Mouse (Mus musculus): Measurements from ENCODE around the gene Ubl4a.
"Not testable (repeated sequence)": the region's sequence is repeated elsewhere in the genome, so short reads cannot be mapped to it uniquely, and the experiment has no call there.

Ubl4a gene

DNA sequence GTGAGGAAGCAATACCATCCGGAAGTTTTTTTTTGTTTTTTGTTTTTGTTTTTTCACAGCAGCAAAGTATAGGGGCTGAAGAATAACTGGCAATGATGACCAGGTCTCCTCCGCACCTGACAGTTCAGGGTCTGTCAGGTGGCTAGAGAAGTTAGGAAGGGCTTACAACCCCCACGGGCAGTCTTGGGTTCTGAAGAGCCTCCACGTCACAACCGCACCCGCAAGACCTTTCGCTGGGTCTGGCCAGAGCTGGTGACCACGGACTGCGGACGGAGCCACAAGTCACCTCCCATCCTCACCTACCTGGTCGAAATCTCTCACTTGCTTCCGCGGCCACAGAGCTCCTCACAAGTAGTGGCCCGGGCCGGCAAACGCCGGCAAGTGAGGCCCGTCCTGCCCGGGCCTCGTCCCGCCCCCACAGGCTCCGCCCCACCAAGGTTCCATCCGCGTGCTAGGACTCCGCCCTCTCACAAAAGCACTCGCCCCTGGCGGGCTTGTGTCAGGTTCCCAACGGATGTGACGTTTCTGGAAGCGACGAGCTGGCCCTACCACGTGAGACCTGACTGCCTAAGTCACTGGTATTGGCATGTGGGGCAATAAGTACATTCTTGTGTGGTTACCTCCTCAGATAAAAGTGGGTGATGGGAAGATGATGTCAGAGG lies at the start of gene Ubl4a, which contains the start of gene Slc10a3:
TSS of gene Ubl4a (minus strand) at position 331 of the 662 bp plus-strand sequence.
TSS of gene Slc10a3 (minus strand) at position 462 of the 662 bp plus-strand sequence.
- peak; percentile 92 for DNase-seq (ENCODE audit: low spot score)

DNA sequence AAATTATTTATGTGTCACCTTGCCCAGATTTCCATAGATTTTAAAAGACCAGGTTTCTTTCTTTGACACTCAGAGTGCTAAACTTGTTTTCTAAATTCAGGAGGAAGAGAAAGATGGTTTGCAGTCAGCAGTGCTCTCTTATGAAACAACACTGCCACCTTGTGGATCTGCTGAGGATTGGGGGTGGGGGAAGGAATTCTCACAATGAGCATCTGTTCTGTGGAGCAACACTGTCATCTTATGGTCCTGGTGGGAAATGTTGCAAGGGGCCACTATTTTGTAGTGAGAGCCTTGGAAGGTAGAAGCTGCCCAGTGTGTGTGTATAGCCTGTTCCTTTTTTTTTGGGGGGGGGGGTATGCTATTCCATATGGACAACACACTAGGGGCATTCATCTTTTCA lies 40.4 kb upstream of the Ubl4a start:
- peak; percentile 71 for DNase-seq (ENCODE audit: low spot score)

DNA sequence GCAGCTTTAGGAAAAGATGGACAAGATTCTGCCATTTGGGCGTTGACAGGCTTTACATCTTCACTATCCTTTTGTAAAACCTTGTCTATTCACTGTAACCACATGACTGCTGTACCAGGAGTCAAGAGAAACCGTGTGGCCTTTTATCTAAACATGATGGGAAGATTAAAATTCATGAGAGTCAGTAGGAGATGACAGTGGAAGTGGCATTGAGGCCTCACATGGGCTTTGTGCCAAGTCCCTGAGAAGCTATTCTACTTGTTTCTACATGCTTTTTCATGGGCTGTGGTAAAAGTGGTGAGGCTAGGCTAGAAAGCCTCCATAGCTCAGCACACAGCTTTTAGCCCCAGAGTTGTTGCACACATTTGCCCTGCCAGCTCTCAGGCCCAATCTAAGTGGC lies 35.3 kb upstream of the Ubl4a start:
- DNase-seq (ENCODE audit: low spot score) = no peak

DNA sequence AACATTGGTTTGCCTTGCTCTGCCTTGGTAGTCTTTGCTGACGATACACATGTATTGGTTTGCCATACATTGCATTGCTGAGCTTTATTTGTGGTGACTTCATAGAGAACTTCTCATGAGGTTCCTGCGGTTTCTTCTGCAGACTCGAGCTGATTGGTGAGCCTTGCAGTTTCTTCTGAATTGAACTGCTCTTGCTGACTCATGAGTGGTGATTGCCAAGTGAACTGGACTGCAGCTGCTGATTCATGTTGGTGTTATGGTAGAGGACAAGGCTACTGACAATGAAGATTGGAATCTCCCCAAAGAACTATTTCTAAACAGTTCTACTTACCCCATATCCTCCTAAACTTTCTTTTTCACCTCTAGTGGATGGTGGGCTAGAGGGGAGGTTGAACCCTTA lies 27.1 kb upstream of the Ubl4a start:
- DNase-seq (ENCODE audit: low spot score) = no peak

DNA sequence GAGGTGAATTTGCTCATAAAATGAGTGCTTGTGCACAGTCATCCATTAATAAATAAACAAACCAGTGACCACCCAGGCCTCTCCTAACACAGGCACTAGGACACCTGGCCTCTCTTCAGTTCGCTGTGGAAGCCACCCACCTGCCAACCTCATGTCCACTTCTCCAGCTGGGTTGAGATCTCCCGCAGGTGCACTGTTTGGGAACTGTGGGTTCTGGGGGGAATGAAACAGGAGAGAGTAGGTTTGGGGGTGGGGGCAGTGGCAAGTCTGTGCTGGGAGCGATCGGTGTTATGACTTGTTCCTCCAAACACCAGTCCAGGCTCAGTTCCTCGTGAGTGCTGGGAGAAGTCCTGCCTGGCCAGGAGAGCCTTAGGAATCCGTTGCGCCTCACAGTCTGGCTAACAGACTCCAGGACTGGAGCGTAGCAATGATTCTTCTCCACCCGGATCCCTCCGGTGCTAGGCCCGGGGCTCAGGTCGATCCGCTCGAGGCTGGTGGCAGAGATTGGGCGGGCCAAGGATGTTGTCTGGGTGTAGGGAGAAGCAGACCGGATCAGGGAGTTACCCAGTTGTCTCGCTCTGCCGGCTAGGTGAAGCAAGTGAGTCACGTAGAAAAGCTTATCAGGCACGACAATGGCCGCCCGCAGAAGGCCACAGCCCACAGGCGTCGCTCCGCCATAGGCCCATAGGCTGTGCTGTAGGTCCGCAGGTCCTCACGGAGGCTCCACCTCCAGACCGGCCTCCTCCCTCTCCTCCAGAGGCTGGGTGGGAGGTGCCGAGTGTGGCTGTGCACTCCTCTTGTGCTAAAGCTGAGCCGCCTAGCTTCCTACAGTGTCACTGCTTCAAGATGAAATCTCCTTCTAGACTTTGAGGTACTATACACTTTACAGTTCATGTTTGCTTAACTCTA lies 19.8 kb upstream of the Ubl4a start, which contains the start of the genes Fam3a and Ikbkg:
TSS of gene Fam3a (minus strand) at position 738 of the 909 bp plus-strand sequence.
TSS of gene Ikbkg (plus strand) at position 756 of the 909 bp plus-strand sequence.
- DNase-seq (ENCODE audit: low spot score) = peak; percentile 94

DNA sequence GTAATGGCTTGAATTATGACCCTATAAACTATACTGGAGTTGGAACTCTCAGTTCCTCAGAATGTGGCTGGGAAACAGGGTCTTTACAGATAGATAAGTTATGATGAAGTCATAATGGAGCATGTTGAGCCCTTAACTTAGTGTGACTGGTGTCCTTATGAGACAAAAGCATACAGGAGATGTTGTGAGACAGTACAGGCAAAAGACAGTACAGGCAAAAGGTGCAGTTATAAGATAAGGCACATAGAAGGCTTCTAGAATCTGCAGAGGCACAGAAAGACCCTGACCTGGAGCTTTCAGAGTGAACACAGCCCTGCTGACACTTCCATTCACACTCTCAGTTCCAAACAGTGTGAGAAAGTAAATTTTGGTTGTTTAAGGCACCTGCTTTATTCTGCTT lies 15.1 kb upstream of the Ubl4a start:
- no peak for DNase-seq (ENCODE audit: low spot score)

DNA sequence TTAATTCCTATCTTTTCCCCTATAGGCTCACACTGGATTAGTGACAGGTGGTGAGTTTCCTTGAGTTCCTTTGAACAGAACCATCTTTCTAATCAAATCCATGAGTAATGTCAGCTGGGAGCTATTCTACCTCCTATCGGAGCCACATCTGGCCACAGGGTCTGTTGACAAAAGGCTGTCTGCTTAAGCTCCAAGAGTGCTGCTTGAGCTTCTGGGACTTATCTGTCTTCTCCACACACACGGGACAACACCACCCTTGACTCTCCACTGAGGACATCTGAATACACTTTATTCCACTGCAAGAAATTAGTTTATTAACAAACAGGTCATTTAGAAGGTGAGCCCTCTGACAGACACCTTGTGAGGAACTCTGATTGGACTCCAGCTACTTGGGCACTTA lies 11.4 kb upstream of the Ubl4a start:
- no peak for DNase-seq (ENCODE audit: low spot score)

DNA sequence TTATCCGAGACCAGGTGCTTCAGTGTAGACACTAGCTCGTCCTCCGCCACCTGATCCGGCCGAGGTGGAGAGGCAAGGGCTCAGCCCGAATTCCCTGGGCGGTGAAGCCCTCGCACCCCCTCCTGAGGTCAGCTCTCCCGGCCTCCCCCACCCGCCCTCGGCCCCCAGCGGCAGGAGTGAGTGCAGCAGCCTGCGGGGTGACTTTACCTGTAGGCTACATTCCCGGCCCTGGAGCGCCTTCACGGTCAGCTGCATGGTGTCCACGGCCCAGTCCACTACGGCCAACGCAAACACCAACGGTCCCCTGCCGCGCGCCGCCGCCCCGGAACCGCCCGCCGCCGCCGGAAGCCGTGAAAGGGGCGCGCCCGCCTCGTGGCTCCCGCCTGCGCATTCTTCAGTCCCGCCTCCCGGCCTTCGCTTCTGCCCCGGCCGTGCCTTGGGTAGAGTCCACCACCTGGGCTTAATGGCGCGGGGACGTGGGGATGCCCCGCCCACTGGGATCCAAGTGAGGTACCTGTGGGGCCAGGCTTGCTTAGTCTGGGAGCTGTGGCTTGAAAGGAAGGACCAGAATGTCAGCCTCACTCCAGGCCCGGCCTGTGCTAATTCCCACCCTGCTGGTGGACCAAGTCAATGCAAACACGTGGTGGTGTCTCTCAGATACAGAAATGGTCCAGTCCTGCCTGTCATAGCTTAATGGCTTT lies 4.7 kb downstream of the Ubl4a start:
- peak; percentile 45 for DNase-seq (ENCODE audit: low spot score)

DNA sequence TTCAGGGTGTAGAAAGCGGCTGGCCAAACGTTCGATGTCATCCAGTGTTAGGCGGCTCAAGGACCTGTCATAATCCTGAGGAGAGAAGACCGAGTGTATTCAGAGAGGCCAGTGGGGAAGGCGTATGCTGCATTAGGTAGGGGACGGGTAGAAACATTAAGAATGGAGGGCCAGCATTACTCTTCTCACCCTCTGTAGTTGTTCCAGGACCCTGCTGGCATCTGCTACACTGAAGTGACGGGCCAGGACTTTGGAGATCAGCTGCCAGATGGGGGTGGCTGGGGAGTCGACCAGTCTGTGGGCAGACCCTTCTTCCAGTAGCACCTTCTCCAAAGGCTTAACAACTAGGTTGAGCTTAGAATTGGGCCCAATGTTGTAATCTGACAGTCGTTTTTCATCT lies 5.5 kb downstream of the Ubl4a start:
- DNase-seq (ENCODE audit: low spot score) = no peak

DNA sequence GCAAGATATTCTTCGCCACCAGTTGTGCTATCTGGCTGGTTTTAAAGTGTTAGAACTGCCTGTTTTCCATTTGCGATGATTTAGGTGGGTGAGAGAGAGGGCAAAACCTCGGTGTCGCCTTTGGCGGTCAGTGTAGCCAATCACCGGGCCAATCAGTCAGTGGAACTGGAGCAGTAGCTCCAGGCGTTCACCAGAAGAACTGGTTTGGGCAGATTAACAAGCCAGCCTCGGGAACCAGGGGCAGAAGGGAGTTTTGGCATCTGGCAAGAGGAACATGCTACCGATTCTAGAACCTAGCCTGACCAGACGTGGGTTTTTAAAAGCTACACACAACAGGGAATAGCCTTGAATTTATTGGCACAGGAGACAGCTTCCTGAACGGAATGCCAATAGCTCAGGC lies 13.8 kb downstream of the Ubl4a start:
- no peak for DNase-seq (ENCODE audit: low spot score)

DNA sequence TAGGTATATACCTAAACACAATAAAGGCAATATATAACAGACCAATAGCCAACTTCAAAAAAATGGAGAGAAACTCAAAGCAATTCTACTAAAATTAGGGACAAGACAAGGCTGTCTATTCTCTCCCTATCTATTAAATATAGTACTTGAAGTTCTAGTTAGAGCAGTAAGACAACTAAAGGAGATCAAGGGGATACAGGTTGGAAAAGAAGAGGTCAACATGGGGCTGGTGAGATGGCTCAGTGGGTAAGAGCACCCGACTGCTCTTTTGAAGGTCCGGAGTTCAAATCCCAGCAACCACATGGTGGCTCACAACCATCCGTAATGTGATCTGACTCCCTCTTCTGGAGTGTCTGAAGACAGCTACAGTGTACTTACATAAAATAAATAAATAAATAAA lies 15.9 kb downstream of the Ubl4a start:
- DNase-seq (ENCODE audit: low spot score) = not testable (repeated sequence)

DNA sequence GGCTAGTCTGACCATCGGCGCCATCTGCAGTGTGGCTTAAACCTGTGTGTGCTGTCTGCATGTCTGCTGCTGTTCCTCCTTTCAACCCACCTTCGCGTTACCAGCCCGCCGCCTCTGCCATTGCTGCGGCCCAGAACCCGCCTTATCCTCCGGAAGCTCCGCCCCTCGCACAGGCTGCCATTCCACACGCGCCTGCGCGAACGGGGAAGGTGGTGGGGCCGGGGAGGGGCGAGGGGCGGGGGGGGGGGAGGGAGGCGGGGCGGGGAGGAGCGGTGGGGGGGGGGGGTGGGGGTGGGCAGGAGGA lies 19.6 kb downstream of the Ubl4a start, which contains the start of gene Lage3:
TSS of gene Lage3 (minus strand) at position 152 of the 304 bp plus-strand sequence.
- DNase-seq (ENCODE audit: low spot score) = peak; percentile 84

DNA sequence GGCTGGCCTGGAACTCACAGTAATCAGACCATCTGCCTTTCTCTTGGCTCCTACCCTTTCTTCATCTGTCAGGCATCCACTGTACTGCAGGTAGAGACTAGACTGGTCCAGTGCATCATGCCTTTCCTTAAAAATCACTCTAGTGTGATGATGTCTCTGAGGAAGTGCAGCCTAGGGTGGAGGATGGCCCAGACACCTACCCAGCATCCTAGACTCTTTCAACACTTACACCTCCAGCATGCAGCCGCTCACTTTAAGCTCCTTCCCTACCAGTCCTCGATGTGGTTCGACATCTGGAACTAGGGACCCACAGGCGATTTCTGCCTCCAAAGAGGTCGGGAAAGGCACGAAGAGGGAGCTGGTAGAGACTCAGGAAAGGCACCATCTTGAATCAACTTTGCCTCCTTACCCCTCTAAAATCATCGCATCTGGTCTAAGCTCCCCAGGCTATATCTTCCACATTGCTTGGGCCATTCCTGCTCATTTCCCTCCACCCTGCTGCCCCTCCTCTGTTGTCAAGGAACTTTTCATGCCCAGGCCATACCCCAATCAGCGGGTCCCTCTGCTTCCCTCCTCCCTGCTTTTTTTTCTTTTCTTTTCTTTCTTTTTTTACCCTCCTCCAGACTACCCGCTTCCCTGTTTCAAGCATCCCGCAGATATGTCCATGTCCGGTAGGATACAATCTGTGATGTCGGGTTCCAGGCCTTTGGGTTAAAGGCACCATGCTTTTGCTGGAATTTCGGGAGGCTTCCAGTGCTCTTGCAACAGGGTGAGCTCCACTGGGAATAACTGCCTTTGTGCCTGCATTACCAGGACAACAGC lies 20.2 kb downstream of the Ubl4a start:
- no peak for DNase-seq (ENCODE audit: low spot score)

DNA sequence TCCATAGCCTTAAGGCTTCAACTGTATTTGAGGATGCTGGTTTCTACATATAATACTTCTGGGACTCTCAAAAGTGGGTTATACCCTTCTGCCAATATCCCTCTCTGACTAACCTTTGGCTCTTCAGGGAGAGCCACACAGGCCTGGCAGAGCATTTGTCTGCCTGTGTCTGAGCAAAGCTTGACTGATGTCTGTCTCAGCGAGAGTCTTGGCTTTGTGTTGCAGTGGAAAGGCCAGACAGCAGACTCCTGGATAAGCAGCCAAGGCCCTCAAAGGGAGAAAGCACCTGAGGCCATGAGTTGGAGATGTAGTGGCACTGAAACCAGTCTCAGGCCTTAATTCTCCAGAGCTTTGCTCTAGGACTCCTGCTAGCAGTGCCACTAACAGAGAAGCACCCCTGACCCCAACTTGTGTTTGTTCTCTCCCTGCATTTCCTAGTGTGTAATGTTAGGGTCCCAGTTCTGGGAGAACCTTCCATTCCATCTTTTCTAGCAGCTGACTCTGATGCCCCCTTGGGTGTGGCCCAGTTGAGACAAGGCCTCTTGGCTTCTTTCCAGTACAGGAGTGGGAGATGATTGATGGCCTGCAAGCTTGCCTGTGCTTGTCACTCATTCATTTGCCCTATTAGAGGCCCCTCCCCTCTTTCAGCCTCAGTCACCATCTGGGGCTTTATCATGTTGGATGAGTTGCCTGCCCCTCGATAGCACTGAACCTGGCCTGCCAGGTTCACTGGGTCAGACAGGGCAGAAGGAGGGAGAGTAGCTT lies 42.7 kb downstream of the Ubl4a start:
- DNase-seq (ENCODE audit: low spot score) = no peak

DNA sequence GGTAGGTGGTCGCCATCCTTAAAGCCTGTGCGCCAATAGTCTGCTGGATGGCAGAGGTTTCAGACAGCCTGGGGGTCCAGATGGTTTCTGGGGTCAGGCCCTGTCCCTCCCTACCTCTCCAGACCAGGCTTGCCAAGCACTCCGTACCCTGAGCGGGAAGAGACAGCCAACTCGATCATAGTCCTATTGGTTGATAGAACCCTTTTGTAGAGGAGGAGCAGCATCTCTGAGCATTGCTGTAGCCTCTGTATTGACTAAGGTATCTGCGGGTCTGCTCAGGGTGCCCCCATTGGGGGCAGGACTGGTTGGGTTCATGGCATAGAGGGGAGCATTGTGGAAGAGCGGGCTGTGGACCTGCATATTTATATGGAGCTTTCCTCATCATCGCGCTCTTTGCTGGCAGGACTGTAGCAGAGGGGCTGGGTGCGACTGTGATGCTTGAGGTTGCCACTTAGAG lies 43.8 kb downstream of the Ubl4a start:
- DNase-seq (ENCODE audit: low spot score) = no peak

DNA sequence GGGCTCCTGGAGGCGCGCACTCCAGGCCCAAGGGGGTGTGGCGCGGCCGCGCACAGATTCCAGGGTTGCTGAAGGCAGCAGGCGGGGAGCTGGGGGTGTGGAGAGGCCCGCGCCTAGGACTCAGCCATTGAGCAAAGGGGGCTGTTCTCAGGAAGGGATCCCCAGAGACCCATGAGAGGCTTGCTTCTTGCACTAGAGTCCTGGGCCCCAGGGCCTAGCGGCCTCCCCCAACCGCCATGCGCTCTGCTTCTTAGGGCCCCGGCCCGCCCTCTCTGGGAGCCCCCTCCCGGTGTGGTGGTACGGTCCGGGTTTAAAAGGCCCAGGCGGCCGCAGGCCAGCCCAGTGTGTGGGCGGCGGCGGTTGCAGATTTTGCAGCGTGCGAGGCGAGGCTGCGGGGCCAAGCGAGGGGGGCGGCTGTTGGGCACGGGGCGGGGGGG lies 44.3 kb downstream of the Ubl4a start, which contains the start of gene Plxna3:
TSS of gene Plxna3 (plus strand) at position 342 of the 437 bp plus-strand sequence.
- DNase-seq (ENCODE audit: low spot score) = peak; percentile 68

Measured in T-cell, adult 2 months (primary cell).